Mouse (Mus musculus) intestine, embryonic 15.5 days (tissue): ENCODE data around the gene Suclg2. TPM values are rescaled to one million over a fixed set of nuclear protein-coding genes. Genes with fewer than 3 reads are reported as not detected.

Experiments used
- ATAC-seq: fragments of 200-750 bp; cut with Nextera tagmentation; 2 replicates; pipeline ENCODE4 v1.8.0; 2017; ENCODE audit warnings: moderate TSS enrichment, moderate library complexity
- H3K27ac ChIP-seq: fragments of 300-500 bp; sonication (generic); 2 replicates; pipeline ENCODE4 v1.5.1; 2015; ENCODE audit warnings: mild to moderate bottlenecking, inconsistent platforms
- H3K27me3 ChIP-seq: fragments of 300-500 bp; sonication (generic); replicated peaks from 2 replicates; pipeline ENCODE4 v1.6.1; 2015; ENCODE audit warnings: inconsistent platforms
- H3K36me3 ChIP-seq: fragments of 300-500 bp; sonication (generic); 2 replicates; pipeline ENCODE4 v1.6.1; 2015; ENCODE audit warnings: inconsistent platforms
- H3K4me1 ChIP-seq: fragments of 300-500 bp; sonication (generic); replicated peaks from 2 replicates; pipeline ENCODE4 v1.6.1; 2015; ENCODE audit warnings: inconsistent platforms
- H3K4me2 ChIP-seq: fragments of 300-500 bp; sonication (generic); replicated peaks from 2 replicates; pipeline ENCODE4 v1.6.1; 2015; ENCODE audit warnings: mild to moderate bottlenecking, inconsistent platforms
- H3K4me3 ChIP-seq: fragments of 300-500 bp; sonication (generic); replicated peaks from 2 replicates; pipeline ENCODE4 v1.5.1; 2015; ENCODE audit warnings: inconsistent platforms
- H3K9ac ChIP-seq: fragments of 300-500 bp; sonication (generic); 2 replicates; pipeline ENCODE4 v1.6.1; 2015; ENCODE audit warnings: inconsistent platforms
- H3K9me3 ChIP-seq: fragments of 300-500 bp; sonication (generic); 2 replicates; pipeline ENCODE4 v1.6.1; 2016; ENCODE audit warnings: inconsistent platforms
- WGBS: fragments of 180-500 bp; shearing (Covaris S2); methylation state at CpG from one replicate; pipeline ENCODE4 v1.1.7; 2015; 5-methylcytosine and 5-hydroxymethylcytosine counted together
- polyA plus RNA-seq: library from polyadenylated mRNA; unstranded; fragments of >200 nt; fragmentation: Nextera tagmentation; extraction: Ambion mirVana; gene quantifications from 2 replicates; pipeline ENCODE4 v1.2.1, GENCODE M21; 2015

Gene Suclg2
- polyA plus RNA-seq, 1 experiment from 2014 or later: 116 TPM

DNA sequence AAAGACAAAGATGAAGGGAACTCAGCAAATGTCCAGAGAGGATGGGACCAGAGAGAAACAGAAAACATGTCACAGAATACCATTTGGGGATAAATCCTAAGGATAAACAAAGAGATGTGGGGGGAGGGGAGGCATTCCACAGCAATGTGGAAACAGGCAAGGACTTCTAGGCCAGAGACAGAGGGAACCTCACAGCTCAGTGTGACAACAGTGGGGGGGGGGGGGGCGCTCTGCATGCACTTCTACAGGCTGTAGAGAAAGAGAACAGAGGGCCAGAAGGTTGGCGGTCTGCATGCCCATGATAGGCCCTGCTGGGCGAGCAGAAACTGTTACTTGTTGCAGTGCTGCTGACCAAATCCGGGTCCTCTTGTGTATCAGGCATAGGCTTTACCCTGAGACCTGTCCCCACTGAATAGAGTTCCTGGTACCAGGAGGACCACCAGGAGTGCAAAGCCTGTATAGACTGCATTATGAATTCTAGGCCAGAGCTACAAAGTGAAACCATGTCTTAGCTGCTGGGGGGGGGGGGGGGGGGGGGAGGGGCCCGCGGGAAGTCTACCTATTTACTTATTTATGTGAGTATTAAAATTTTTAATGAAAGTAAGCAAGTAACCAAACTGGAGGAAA, 20.0 kb downstream of the Suclg2 start:
- H3K4me3 ChIP-seq: no peak overlapping the region
- no peaks in the 10 kb centered on the region for H3K9me3 ChIP-seq
- H3K4me1 ChIP-seq: peaks cover 14% of the 10 kb centered on the region; the same call in 1 of the 2 replicates
- H3K27me3 ChIP-seq: no peaks in the 10 kb centered on the region
- WGBS: 44% methylated on average over 5 of the region's 6 CpGs
- no peak for ATAC-seq
- H3K27ac ChIP-seq: no peak overlapping the region
- H3K4me2 ChIP-seq: no peak overlapping the region
- no peak overlapping the region for H3K9ac ChIP-seq
- no peaks in the 10 kb centered on the region for H3K36me3 ChIP-seq

DNA sequence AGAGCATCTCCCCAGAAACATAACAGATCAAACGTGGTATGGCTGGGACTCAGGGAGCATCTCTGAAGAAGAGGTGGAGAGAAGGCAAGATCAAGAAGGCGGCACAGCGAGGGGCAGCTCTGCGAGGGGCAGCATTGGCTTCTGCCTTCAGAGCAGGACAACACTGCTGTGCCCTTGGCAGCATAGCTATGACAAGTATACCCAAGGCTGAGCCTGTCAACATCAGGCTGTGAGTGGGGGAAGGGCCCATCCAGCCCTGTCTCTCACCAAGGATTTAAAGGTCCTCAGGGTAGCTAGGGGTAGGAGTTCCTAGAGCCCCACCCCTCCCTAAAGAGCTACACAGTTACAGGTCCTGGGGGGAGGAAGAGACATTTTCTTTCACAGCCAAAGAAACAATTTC, 23.7 kb downstream of the Suclg2 start:
- H3K4me2 ChIP-seq: no peak overlapping the region
- H3K9ac ChIP-seq: no peak overlapping the region
- H3K36me3 ChIP-seq: no peaks in the 10 kb centered on the region
- no peaks in the 10 kb centered on the region for H3K27me3 ChIP-seq
- WGBS: 79% methylated on average over 4 of the region's 4 CpGs
- H3K4me1 ChIP-seq: peaks cover 10% of the 10 kb centered on the region; the same call in 1 of the 2 replicates
- H3K4me3 ChIP-seq: no peak overlapping the region
- no peak for ATAC-seq
- H3K9me3 ChIP-seq: no peaks in the 10 kb centered on the region
- no peak overlapping the region for H3K27ac ChIP-seq

DNA sequence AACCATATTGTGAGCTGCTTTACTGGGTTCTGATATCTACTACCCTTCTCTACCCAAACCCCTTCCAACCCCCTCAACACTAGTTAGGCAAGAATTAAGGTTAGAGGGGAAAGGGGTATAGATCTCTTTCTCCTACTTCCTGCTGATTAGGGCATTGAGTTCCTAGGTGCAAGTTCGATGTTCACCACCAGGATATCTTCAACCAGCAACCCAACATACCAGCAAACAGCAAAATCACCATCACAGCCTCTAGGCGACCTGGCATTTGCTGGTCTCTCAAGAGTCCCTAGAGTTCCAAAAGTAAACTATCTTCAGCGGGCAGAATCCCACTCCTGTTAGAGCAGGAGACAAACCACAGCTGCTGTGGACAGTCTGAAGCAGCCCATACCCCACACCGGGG, 33.4 kb downstream of the Suclg2 start:
- Histone ChIP-seq H3K36me3 (no peaks in the 10 kb centered on the region), H3K9me3 (no peaks in the 10 kb centered on the region), H3K4me2 (no peak overlapping the region), H3K27ac (no peak overlapping the region), H3K4me3 (no peak overlapping the region), H3K27me3 (no peaks in the 10 kb centered on the region), H3K4me1 (peaks cover 10% of the 10 kb centered on the region; the same call in 1 of the 2 replicates), H3K9ac (no peak overlapping the region)
- no peak for ATAC-seq
- WGBS: 44% methylated on average over 4 of the region's 4 CpGs

DNA sequence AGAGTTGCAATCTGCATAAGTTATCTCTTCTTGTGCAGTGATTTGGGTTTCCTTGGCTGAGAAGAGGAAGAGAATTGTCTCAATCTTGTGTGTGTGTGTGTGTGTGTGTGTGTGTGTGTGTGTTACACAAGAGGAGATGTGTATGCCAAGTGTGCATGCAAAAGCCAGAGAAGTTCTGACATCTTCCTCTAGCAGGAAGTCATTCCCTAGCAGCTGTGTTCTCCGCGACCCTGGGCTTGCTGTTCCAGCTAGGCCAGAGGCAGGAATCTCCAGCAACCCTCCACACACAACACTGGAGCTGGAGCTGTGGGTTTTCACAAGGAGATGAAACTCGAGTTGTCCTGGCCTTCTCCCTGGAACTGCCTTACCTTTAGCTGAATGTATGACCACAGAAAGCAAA, 38.9 kb downstream of the Suclg2 start:
- Histone ChIP-seq H3K27ac (no peak overlapping the region), H3K9me3 (no peaks in the 10 kb centered on the region), H3K27me3 (no peaks in the 10 kb centered on the region), H3K36me3 (no peaks in the 10 kb centered on the region), H3K4me3 (no peak overlapping the region), H3K4me2 (no peak overlapping the region), H3K9ac (no peak overlapping the region), H3K4me1 (peaks cover 24% of the 10 kb centered on the region)
- WGBS: 38% methylated on average over 3 of the region's 3 CpGs
- ATAC-seq: no peak

DNA sequence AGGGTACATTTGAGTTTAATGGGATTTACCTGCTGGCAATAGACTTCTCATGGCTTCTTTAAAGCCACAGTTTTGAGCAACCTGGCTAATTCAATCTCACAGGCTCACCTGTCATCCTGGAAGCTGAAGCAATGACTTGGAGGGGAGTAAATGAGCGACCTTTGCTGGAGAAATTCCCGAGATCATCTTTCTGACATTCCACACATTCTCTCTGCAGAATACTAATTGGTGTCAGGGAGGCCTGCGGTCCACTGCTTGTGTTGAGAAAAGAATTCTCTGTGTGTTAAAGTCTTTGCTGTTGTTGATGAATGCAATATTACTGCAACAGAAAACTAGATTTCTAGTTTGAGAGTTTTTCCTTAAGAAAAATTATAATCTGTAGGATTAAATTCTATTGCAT, 39.3 kb downstream of the Suclg2 start:
- Histone ChIP-seq H3K36me3 (no peaks in the 10 kb centered on the region), H3K4me1 (peaks cover 24% of the 10 kb centered on the region), H3K4me2 (no peak overlapping the region), H3K27ac (no peak overlapping the region), H3K27me3 (no peaks in the 10 kb centered on the region), H3K9ac (no peak overlapping the region), H3K9me3 (no peaks in the 10 kb centered on the region), H3K4me3 (no peak overlapping the region)
- ATAC-seq: no peak
- WGBS: 31% methylated on average over 3 of the region's 3 CpGs

DNA sequence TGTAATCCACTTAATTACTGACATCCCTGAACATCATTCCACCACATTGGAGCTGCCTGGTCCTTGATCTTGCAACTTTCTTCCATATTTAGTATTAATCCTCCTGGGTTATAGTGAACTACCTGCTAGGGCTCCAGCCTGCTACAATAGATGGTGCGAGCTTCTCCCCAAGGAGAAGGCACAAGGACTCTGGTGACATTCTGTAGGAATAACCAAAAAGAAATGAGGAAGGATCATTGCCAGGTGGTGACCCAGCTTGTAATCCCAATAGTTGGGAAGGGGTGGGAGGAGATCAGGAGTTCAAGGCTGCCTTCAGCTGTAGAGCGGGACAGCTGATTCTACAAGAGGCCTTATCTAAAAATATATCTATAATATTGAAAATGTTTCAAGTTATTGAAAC, 41.6 kb downstream of the Suclg2 start:
- WGBS: 95% methylated on average over 2 of the region's 2 CpGs
- no peaks in the 10 kb centered on the region for H3K9me3 ChIP-seq
- H3K4me2 ChIP-seq: no peak overlapping the region
- no peaks in the 10 kb centered on the region for H3K36me3 ChIP-seq
- H3K9ac ChIP-seq: no peak overlapping the region
- H3K4me1 ChIP-seq: peaks cover 14% of the 10 kb centered on the region
- ATAC-seq: no peak
- no peak overlapping the region for H3K4me3 ChIP-seq
- no peaks in the 10 kb centered on the region for H3K27me3 ChIP-seq
- H3K27ac ChIP-seq: no peak overlapping the region

DNA sequence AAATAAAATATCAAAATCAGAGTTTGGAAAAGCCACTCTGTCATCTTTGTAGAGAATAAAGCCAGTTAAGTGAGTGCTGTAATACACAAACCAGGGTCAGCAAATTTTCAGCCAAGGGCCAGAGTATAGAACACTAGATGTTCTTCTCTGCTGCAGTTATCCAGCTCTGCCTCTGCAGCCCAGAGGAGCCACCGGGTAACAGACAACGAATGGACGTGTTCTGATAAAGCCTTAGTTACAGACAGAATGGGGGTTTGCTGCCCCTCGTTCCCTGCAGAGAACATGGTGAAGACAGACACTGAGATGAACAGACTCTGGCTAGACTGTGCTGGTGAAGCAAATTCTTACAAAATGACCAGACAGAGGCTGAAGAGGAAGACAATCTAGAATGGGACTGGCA, 42.2 kb downstream of the Suclg2 start:
- H3K4me1 ChIP-seq: peaks cover 14% of the 10 kb centered on the region
- H3K9me3 ChIP-seq: no peaks in the 10 kb centered on the region
- no peaks in the 10 kb centered on the region for H3K36me3 ChIP-seq
- 58% methylated on average over 4 of the region's 4 CpGs for WGBS
- H3K27ac ChIP-seq: no peak overlapping the region
- ATAC-seq: no peak
- no peaks in the 10 kb centered on the region for H3K27me3 ChIP-seq
- H3K9ac ChIP-seq: no peak overlapping the region
- no peak overlapping the region for H3K4me2 ChIP-seq
- no peak overlapping the region for H3K4me3 ChIP-seq

DNA sequence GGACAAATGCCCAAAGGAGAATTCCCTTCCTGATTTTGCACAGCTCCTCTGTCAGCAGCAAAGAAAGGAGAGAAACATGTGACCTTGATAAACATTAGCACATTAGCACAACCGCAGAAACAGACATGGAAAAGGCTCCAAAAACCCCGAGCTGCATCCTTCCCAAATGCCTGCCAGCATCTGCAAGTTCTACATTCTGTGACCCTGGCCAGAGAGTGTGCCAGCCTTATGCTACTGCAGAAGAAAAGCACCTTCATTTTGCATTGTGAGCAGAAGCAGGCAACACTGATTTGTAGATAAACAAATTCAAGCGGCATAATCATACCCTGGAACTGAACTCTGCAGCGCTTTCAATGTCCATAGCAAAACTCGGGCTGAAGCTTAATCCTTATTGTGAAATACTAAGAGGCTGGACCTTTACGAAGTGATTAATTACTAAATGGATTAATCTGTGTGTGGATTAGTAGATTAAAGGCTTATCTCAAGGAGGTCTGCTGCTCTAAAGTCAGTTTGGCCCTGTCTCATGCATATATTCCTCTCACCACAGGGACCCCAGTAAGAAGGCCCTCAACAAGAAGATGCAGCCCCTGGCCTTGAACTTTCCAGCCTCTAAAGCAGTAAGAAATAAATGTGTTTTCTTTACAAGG, 43.4 kb downstream of the Suclg2 start:
- no peaks in the 10 kb centered on the region for H3K36me3 ChIP-seq
- no peak overlapping the region for H3K4me3 ChIP-seq
- 37% methylated on average over 6 of the region's 6 CpGs for WGBS
- H3K4me1 ChIP-seq: peaks cover 14% of the 10 kb centered on the region
- H3K4me2 ChIP-seq: no peak overlapping the region
- H3K27ac ChIP-seq: no peak overlapping the region
- no peaks in the 10 kb centered on the region for H3K27me3 ChIP-seq
- no peaks in the 10 kb centered on the region for H3K9me3 ChIP-seq
- H3K9ac ChIP-seq: no peak overlapping the region
- ATAC-seq: no peak

DNA sequence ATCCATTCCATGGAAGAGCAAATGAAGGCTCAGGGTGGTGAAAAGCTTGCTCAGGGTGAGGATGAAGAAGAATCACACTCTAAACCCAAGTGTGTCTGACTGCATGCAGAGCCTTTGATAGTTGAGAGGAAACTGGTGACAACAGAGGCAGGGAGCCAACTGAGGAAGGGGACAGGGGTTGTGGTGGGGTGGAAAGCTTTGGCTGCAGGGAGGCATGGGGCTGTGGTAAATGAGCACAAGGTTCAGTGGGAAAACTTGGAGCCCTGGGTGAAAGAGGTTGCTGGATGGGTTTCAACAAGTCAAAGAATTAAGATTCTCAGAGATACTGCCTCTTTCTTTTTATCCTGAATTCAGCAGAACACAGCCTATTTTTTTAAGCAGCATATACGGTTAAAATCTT, 43.9 kb downstream of the Suclg2 start:
- no peak overlapping the region for H3K27ac ChIP-seq
- no peak for ATAC-seq
- no peaks in the 10 kb centered on the region for H3K36me3 ChIP-seq
- WGBS: 22% methylated on average over 1 of the region's 1 CpGs
- H3K4me1 ChIP-seq: peaks cover 13% of the 10 kb centered on the region
- no peak overlapping the region for H3K9ac ChIP-seq
- H3K4me2 ChIP-seq: no peak overlapping the region
- no peaks in the 10 kb centered on the region for H3K9me3 ChIP-seq
- no peak overlapping the region for H3K4me3 ChIP-seq
- no peaks in the 10 kb centered on the region for H3K27me3 ChIP-seq

DNA sequence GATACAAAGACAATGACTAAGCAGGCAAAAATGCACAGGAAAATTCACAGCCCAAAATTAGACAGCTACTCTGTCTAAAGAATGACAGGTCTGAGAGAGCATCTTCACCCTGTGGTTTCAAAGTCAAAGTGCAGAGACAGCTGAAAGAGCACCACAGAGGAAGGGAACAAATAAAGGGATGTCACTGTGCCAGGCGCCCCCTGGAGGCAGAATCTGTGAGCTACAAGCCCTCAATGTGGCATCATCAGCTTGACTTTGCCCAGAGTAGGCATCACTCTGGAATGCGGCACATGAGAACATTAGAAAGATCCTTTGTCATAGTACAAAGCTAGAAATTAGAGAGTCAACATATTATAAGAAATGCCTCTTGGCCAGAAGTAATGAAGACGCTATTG, 49.3 kb downstream of the Suclg2 start:
- 58% methylated on average over 3 of the region's 3 CpGs for WGBS
- ATAC-seq: no peak
- no peak overlapping the region for H3K9ac ChIP-seq
- H3K4me1 ChIP-seq: no peaks in the 10 kb centered on the region; the same call in 1 of the 2 replicates
- no peak overlapping the region for H3K4me2 ChIP-seq
- H3K4me3 ChIP-seq: no peak overlapping the region
- H3K36me3 ChIP-seq: no peaks in the 10 kb centered on the region
- no peak overlapping the region for H3K27ac ChIP-seq
- no peaks in the 10 kb centered on the region for H3K9me3 ChIP-seq
- H3K27me3 ChIP-seq: no peaks in the 10 kb centered on the region

DNA sequence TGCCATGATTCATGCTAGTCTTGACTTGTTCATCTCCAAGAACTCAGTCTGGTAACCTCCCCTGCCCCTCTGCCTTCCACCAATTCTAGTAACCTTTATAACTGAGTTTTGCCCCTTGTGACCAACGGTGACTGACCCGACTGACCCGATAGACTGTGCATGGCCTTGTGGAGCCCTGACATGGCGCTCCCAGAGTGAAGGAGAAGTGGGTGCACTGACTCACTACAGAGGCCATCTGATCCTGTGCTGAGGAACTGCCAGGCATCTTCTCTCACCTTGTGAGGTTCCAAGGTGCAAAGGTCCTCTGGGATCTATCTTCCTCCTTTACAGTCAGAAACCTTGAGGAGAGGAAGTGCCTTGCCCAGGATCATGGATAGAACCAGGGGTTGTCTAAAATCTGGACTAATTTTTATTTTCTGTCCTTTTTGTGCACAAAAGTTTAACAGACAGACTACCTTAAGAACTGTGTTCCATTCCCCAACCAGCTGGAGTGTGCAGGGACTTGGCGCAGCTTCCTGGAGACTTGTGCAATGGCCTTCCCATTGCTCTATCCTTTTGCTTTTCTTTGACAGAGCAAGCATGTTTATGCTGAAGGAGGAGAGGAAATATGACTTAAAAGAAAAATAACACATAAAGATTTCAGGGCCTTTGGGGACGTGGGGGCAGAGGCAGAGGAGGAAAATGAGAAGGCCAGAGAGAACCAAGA, 49.8 kb downstream of the Suclg2 start:
- Histone ChIP-seq H3K4me3 (no peak overlapping the region), H3K27ac (no peak overlapping the region), H3K4me1 (no peaks in the 10 kb centered on the region; the same call in 1 of the 2 replicates), H3K36me3 (no peaks in the 10 kb centered on the region), H3K4me2 (no peak overlapping the region), H3K9ac (no peak overlapping the region), H3K27me3 (no peaks in the 10 kb centered on the region), H3K9me3 (no peaks in the 10 kb centered on the region)
- 90% methylated on average over 6 of the region's 6 CpGs for WGBS
- ATAC-seq: no peak

DNA sequence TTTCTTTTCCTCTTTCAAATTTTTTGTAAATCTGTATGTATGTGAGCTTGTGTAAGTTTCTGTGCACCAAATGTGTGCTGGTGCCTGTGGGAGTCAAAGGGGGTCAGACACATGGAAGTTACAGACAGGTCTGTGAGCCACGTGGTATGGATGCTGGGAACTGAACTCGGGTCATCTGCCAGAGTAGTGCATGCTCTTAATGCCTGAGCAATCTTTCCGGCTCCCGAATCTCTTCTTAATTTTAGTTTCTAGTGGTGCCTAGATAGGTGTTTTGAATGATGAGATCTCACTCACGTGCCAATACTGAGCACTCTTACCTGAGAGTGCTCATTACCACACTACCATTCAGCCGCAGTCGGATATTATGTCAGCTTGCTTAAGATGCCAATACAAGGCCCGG, 60.9 kb downstream of the Suclg2 start:
- Histone ChIP-seq H3K9ac (no peak overlapping the region), H3K27ac (no peak overlapping the region), H3K36me3 (0 out of 2 replicates have a peak, but pooled peaks cover 3% of the 10 kb centered on the region), H3K4me3 (no peak overlapping the region), H3K9me3 (no peaks in the 10 kb centered on the region), H3K4me2 (no peak overlapping the region), H3K27me3 (no peaks in the 10 kb centered on the region), H3K4me1 (no peaks in the 10 kb centered on the region)
- WGBS: 95% methylated on average over 8 of the region's 8 CpGs
- no peak for ATAC-seq
